Mouse (Mus musculus): Measurements from ENCODE around the gene Grk5. TPM values are rescaled to one million over a fixed set of nuclear protein-coding genes. Genes with fewer than 3 reads are reported as not detected.

Gene Grk5
- polyA plus RNA-seq, 1 experiment from 2014 or later, result 0.72 TPM

- peak; percentile 100 for ATAC-seq (ENCODE audit: low read depth)
- H3K4me3 ChIP-seq (ENCODE audit: low read depth, low read length), result peak within 1 kb of the TSS; percentile 88
- H3K4me2 ChIP-seq (ENCODE audit: low read depth, low read length), result peak within 1 kb of the TSS; percentile 78
- no peaks in the 10 kb centered on the region for H3K36me3 ChIP-seq (ENCODE audit: control insufficient read depth, insufficient read depth)
- no peaks in the 10 kb centered on the region for H3K27me3 ChIP-seq (ENCODE audit: control insufficient read depth, insufficient read depth, low read depth, low read length)
- peaks cover 9% of the 10 kb centered on the region for H3K4me1 ChIP-seq (ENCODE audit: control insufficient read depth, low read depth, low read length)
- H3K9me3 ChIP-seq (replicated peaks; ENCODE audit: control insufficient read depth, low read length), result no peaks in the 10 kb centered on the region
- 0% methylated on average over 18 of the region's 18 CpGs for WGBS (ENCODE audit: insufficient replicate concordance)
- H3K9ac ChIP-seq (ENCODE audit: low read depth, low read length), result peak within 1 kb of the TSS; percentile 93
- H3K27ac ChIP-seq (ENCODE audit: low read length), result peak within 1 kb of the TSS; percentile 79
Measured at GRCm38 (mm10) chr19:61140342-61141206, 251.0 kb downstream of the Grk5 start, which contains the start of gene Zfp950. Gene Zfp950 (minus strand): TSS chr19:61140840.

- H3K9ac ChIP-seq (ENCODE audit: low read depth, low read length), result no peak overlapping the region; the same call in 1 of the 2 replicates
- H3K27ac ChIP-seq (ENCODE audit: low read length), result no peak overlapping the region
- no peak for ATAC-seq (ENCODE audit: low read depth)
Measured at GRCm38 (mm10) chr19:61141299-61141698, 251.8 kb downstream of the Grk5 start.

More at GRCm38 (mm10) chr19:61141299-61141698, 251.8 kb downstream of the Grk5 start:
- Histone ChIP-seq H3K9me3 (replicated peaks; ENCODE audit: control insufficient read depth, low read length) (no peaks in the 10 kb centered on the region), H3K4me1 (ENCODE audit: control insufficient read depth, low read depth, low read length) (peaks cover 9% of the 10 kb centered on the region), H3K4me2 (ENCODE audit: low read depth, low read length) (peak overlapping the region; percentile 78), H3K4me3 (ENCODE audit: low read depth, low read length) (peak overlapping the region; percentile 88), H3K27me3 (ENCODE audit: control insufficient read depth, insufficient read depth, low read depth, low read length) (no peaks in the 10 kb centered on the region), H3K36me3 (ENCODE audit: control insufficient read depth, insufficient read depth) (no peaks in the 10 kb centered on the region)
- WGBS (ENCODE audit: insufficient replicate concordance), result 27% methylated on average over 4 of the region's 4 CpGs

Other genes with a start within 250 kb of the Grk5 start
- 0.85 and 0.87 TPM in 2 replicates for gene Nanos1, start 133.8 kb upstream of the Grk5 start, polyA plus RNA-seq (2015; fragmentation: Nextera tagmentation; extraction: Ambion mirVana)
- 73.8 and 74.4 TPM in 2 replicates for gene Eif3a, start 99.1 kb upstream of the Grk5 start, polyA plus RNA-seq (2015; fragmentation: Nextera tagmentation; extraction: Ambion mirVana)
- gene Fam45a, start 78.2 kb upstream of the Grk5 start, polyA plus RNA-seq (2015; fragmentation: Nextera tagmentation; extraction: Ambion mirVana), result 21.0 and 21.1 TPM in 2 replicates
- gene Sfxn4, start 28.3 kb upstream of the Grk5 start, polyA plus RNA-seq (2015; fragmentation: Nextera tagmentation; extraction: Ambion mirVana), result 0.76 and 0.81 TPM in 2 replicates
- 326 and 354 TPM in 2 replicates for gene Prdx3, start 15.2 kb upstream of the Grk5 start, polyA plus RNA-seq (2015; fragmentation: Nextera tagmentation; extraction: Ambion mirVana)

Measured in liver, embryonic 16.5 days (tissue).